Mouse (Mus musculus) forebrain, postnatal 0 days (tissue): ENCODE measurements around the gene Tmprss15. TPM values are rescaled to one million over a fixed set of nuclear protein-coding genes. Genes with fewer than 3 reads are reported as not detected.

Experiments
- ATAC-seq: fragments of 200-750 bp; cut with Nextera tagmentation; 2 replicates; pipeline ENCODE4 v1.8.0; 2017; ENCODE audit warnings: mild to moderate bottlenecking, moderate library complexity
- DNase-seq: peaks from one replicate; pipeline ENCODE4 v3.0.0-alpha.2; 2015
- H3K27ac ChIP-seq: fragments of 300-500 bp; sonication (generic); 2 replicates; pipeline ENCODE4 v1.5.1; 2014; ENCODE audit warnings: low read depth, mild to moderate bottlenecking, antibody characterized with exemption, low read length, moderate library complexity, mixed read lengths
- H3K27me3 ChIP-seq: fragments of 300-500 bp; sonication (generic); 2 replicates; pipeline ENCODE4 v1.6.1; 2014; ENCODE audit warnings: mild to moderate bottlenecking, low read length, mixed read lengths; ENCODE audit not compliant: insufficient read depth
- H3K36me3 ChIP-seq: fragments of 300-500 bp; sonication (generic); 2 replicates; pipeline ENCODE4 v1.6.1; 2014; ENCODE audit warnings: mild to moderate bottlenecking, moderate library complexity; ENCODE audit not compliant: insufficient read depth
- H3K4me1 ChIP-seq: fragments of 300-500 bp; sonication (generic); 2 replicates; pipeline ENCODE4 v1.6.1; 2014; ENCODE audit warnings: antibody characterized with exemption; ENCODE audit not compliant: insufficient read depth
- H3K4me2 ChIP-seq: fragments of 300-500 bp; sonication (generic); 2 replicates; pipeline ENCODE4 v1.6.1; 2014; ENCODE audit warnings: low read depth, mild to moderate bottlenecking, moderate library complexity
- H3K4me3 ChIP-seq: fragments of 300-500 bp; sonication (generic); 2 replicates; pipeline ENCODE4 v1.5.1; 2014; ENCODE audit warnings: low read depth, low read length, mixed read lengths
- H3K9ac ChIP-seq: fragments of 300-500 bp; sonication (generic); 2 replicates; pipeline ENCODE4 v1.6.1; 2014; ENCODE audit warnings: mild to moderate bottlenecking
- H3K9me3 ChIP-seq: fragments of 300-500 bp; sonication (generic); 2 replicates; pipeline ENCODE4 v1.6.1; 2016; ENCODE audit warnings: low read length
- CTCF ChIP-seq: sonication (generic); IDR thresholded peaks from 2 replicates; pipeline ENCODE4 v1.5.1; 2016; ENCODE audit warnings: antibody characterized with exemption, control low read depth, low read depth
- WGBS: fragments of 180-500 bp; shearing (Covaris S2); extraction: QIAGEN DNeasy Blood & Tissue Kit; methylation state at CpG from one replicate; pipeline ENCODE4 v1.1.7; 2014; 5-methylcytosine and 5-hydroxymethylcytosine counted together
- polyA plus RNA-seq: library from polyadenylated mRNA; unstranded; fragments of >200 nt; fragmentation: Nextera tagmentation; extraction: Ambion mirVana; gene quantifications from 2 replicates; pipeline ENCODE4 v1.2.1, GENCODE M21; 2015
- total RNA-seq: library from RNA; depleted of rRNA; stranded (reverse); fragments of >200 nt; gene quantifications from 2 replicates; pipeline ENCODE4 v1.2.3, GENCODE M21; 2014

The Tmprss15 gene
- total and polyA plus RNA-seq, 2 experiments from 2014 or later, result not detected

DNA sequence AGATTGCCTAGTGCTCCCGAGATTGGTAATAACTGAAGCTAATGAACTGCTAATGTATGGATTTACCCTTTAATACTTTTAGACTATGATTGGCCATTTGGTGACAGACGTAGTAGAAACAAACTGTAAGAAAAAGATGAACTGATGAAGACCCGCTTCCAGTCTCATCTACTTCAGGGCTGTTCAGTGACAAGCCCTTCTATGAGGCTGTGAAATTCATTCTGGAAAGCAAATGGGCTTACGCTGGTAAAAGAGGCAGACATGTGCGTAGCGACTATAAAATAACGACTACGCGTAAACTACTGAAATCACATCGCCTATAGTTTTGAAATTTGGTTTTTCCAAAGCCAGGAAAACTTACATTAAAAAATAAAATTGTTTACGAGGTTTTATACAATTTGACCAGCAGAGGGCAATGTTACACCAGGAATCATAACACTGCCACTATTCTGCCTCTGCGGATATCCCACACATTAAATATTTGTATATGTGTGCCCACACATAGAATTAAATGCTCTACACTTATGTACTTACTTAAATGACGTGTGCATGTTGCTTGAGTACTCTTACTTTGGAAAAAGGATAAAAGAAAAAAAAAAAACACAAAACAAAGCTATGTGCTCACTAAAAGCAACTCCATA, 121.7 kb downstream of the Tmprss15 start:
- Histone ChIP-seq H3K4me3 (no peak overlapping the region), H3K9me3 (no peaks in the 10 kb centered on the region), H3K27ac (no peak overlapping the region), H3K27me3 (no peaks in the 10 kb centered on the region), H3K36me3 (no peaks in the 10 kb centered on the region), H3K4me1 (no peaks in the 10 kb centered on the region), H3K9ac (no peak overlapping the region), H3K4me2 (no peak overlapping the region)
- ATAC-seq, result no peak; the same call in 1 of the 2 replicates
- 29% methylated on average over 13 of the region's 13 CpGs for WGBS
- peak; percentile 69 for TF ChIP-seq CTCF
- DNase-seq, result peak; percentile 76

DNA sequence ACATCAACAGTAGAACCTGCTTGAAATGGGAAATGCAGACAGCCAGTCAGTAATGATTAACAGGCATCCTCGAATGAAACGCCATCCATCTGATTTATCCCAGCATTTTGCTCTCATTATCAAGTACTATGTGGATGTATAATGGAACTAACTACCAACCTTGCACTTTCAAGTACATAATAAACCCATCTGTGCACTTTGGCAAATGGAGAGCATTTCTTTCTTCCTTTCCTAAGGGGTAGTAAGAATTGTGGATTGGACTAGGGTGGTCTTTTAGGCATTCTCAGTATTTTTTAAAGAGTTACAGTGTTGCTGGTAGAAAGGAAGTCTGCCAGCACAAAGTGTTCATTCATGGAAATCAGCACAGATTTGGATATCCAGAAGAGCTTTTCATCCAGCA, 133.5 kb downstream of the Tmprss15 start:
- no peak overlapping the region for H3K4me2 ChIP-seq
- no peaks in the 10 kb centered on the region for H3K27me3 ChIP-seq
- H3K4me1 ChIP-seq, result no peaks in the 10 kb centered on the region
- H3K27ac ChIP-seq, result no peak overlapping the region
- WGBS, result 32% methylated on average over 2 of the region's 2 CpGs
- H3K36me3 ChIP-seq, result no peaks in the 10 kb centered on the region
- no peak overlapping the region for H3K4me3 ChIP-seq
- ATAC-seq (0 out of 2 replicates have a peak, but pooled peaks have one; percentile 8), DNase-seq (no peak)
- TF ChIP-seq CTCF, result no peak
- H3K9me3 ChIP-seq, result no peaks in the 10 kb centered on the region
- H3K9ac ChIP-seq, result no peak overlapping the region

DNA sequence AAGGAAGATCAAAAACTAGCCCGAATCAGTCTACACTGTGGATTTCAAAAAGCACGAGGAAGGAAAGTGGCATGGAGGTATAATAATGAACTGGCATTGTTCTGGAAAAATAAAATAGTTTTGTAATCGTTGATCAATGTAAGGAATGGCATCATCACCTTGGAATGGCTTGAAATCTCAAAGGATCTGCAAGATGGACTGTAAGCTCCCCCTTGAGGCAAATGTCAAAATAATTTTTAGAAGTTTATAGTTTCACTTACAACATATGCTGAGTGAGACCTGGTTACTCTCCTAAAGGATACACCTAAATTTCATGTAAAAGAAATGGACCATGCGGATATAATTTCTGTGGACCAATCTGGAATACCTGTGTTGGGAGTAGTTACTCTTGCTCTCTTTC, 140.5 kb downstream of the Tmprss15 start:
- no peaks in the 10 kb centered on the region for H3K36me3 ChIP-seq
- no peak overlapping the region for H3K27ac ChIP-seq
- peak; percentile 61 for TF ChIP-seq CTCF
- no peak overlapping the region for H3K4me3 ChIP-seq
- H3K27me3 ChIP-seq, result no peaks in the 10 kb centered on the region
- peak; percentile 29 for DNase-seq
- H3K9me3 ChIP-seq, result no peaks in the 10 kb centered on the region
- 62% methylated on average over 4 of the region's 4 CpGs for WGBS
- H3K4me1 ChIP-seq, result no peaks in the 10 kb centered on the region
- ATAC-seq, result no peak
- H3K9ac ChIP-seq, result no peak overlapping the region
- H3K4me2 ChIP-seq, result no peak overlapping the region

DNA sequence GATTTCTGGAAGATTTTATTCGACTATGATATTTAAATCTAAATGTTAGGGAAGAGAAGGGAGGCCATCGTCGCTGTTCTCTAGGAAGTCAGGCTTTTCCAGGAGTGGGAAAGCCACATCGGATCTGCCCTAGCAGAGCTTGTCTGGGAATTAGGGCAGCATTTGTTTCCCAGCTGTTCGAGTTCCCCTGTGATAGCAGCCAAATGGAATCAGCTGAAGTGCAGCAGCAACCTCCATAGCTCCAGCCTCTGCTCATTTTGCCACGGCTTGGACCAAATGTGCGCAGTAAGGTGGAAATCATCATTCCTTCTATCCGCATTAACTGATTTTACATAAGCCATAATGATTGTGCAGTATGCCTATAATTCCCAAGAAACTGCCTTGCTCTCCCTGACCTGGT, 153.1 kb downstream of the Tmprss15 start:
- no peak for TF ChIP-seq CTCF
- no peak overlapping the region for H3K27ac ChIP-seq

DNA sequence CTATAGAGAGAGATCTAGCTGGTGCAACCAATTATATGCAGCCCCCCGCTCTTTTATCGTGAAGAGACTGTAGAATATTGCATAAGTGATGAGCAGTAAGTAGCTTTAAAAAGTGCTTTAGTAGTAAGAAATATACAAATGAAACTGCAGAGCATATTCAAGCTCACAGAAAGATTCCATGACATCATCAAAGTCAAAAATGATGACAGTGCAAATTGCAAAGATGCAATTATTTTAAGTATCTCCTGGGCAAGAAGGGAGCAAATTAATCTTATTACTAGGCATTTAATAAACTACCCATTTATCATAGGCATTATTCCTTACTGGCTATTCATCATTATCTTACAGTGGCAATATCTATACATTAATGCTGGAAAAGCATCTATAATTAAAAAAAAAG, 156.6 kb downstream of the Tmprss15 start:
- Histone ChIP-seq H3K27ac (no peak overlapping the region), H3K4me1 (no peaks in the 10 kb centered on the region), H3K9ac (no peak overlapping the region), H3K9me3 (no peaks in the 10 kb centered on the region), H3K4me3 (no peak overlapping the region), H3K36me3 (no peaks in the 10 kb centered on the region), H3K4me2 (no peak overlapping the region), H3K27me3 (no peaks in the 10 kb centered on the region)
- no peak for TF ChIP-seq CTCF
- ATAC-seq (no peak), DNase-seq (no peak)
- 89% methylated on average over 2 of the region's 2 CpGs for WGBS

More for the DNA sequence above, 153.1 kb downstream of the Tmprss15 start:
- Histone ChIP-seq H3K27me3 (no peaks in the 10 kb centered on the region), H3K36me3 (no peaks in the 10 kb centered on the region), H3K9ac (no peak overlapping the region), H3K4me2 (no peak overlapping the region), H3K9me3 (no peaks in the 10 kb centered on the region), H3K4me3 (no peak overlapping the region), H3K4me1 (no peaks in the 10 kb centered on the region)
- no peak for DNase-seq
- ATAC-seq, result no peak
- 82% methylated on average over 8 of the region's 8 CpGs for WGBS

DNA sequence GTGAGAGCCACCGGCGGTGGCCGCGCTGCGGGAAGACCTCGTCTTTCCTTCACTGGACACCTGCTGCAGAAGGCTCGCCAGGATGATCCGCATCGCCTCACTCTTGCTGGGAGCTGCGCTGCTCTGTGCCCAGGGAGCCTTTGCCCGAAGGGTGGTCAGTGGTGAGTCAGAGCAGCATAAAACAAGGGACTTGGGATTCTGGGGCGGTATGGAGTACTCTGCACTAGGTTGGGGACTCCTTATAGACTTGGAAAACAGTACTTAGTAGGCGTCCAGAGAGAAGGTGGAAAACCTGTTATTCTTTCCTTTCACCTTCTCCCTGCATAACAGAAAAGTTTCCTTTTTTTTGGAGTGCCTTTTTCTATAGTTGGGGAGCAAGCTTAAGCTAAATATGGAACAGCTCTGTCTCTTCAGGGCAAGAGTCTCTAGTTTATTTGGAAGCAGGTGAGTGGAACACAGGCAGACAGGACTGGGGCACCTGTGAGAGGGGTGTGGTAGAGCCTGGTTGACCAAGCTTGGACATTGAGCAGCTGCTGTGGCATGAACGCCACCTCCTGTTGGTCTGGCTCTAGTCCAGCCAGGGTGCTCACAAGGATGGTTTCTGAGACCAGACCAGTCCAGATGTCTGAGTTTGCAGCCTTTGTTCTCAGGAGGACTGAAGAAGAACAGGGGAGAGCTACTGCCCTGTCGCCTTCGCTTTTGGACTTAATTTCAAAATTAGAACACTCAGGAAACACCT, 159.4 kb downstream of the Tmprss15 start:
- 11% methylated on average over 16 of the region's 16 CpGs for WGBS
- no peaks in the 10 kb centered on the region for H3K9me3 ChIP-seq
- H3K4me2 ChIP-seq, result peak overlapping the region; percentile 97
- TF ChIP-seq CTCF, result no peak
- H3K4me1 ChIP-seq, result no peaks in the 10 kb centered on the region
- no peaks in the 10 kb centered on the region for H3K27me3 ChIP-seq
- ATAC-seq (peak; percentile 46), DNase-seq (no peak)
- H3K9ac ChIP-seq, result peak overlapping the region; percentile 57
- H3K36me3 ChIP-seq, result no peaks in the 10 kb centered on the region
- H3K27ac ChIP-seq, result no peak overlapping the region
- H3K4me3 ChIP-seq, result peak overlapping the region; percentile 49
